Mouse (Mus musculus) mouse trophoblast stem cell (cell line): ENCODE measurements around the gene Atxn7l3.
"Not testable (repeated sequence)": the region's sequence is repeated elsewhere in the genome, so short reads cannot be mapped to it uniquely, and the experiment has no call there.

Experiments
- in situ Hi-C, 2 experiments: fragments of 300-500 bp; cut with MseI, MboI; formaldehyde crosslinking; loops; 2 replicates in 1 of 2; 3 replicates in 1 of 2; pipeline ENCODE4 v1.15.1; 2025

Gene Atxn7l3

DNA sequence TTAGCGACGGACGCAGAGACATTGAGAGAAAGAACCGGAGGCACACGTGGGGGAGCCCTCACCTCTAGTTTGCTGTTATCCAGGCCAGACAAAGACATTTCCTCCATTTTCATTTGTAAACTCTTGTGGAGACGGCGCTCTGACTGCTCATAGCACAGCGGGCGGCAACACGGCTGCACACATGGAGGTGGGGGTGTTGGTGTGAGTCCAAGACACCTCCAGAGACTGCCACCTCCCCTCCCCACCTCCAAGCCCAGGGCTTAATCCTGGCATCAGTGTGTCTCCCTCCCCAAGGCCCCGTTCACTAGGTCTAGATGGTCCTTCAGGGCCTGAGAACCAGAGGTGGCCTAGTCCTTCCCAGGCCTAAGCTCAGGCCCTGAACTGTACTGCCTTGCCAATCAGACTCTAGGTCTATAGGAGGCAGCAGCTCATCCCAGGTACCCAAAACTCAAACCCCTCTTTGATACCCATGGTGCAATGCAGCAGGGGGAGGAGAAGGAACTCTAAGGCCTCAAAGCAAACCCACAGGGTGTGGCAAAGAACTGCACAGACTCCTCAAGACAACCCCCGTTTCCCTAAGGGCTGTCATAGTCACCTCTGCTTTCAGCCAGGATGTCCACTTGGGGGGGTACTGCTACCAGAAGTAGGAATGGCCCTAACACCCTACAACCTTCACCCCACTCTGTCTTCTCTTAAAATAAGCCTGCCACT is 1.4 kb downstream of the Atxn7l3 start:
- in situ Hi-C loops = no loop called here

DNA sequence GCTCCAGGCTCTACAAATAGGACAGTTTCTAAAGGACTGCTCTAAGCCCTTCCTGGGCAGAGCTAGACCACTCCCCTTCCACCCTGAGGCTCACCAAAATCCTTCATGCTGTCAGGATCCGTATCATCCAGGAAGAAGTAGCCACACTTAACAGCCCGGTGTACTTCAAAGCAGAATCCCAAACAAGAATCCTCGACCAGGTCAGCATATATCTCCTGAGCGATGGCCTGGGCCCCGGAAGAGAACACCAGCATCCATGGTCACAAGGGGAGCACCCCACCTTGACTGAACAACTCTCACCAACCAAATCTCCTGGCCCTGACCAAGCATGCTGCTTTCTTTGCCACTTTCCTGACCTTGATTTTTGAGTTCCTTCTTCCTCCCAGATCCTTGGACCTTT is 2.0 kb downstream of the Atxn7l3 start:
- in situ Hi-C loops = no loop called here

DNA sequence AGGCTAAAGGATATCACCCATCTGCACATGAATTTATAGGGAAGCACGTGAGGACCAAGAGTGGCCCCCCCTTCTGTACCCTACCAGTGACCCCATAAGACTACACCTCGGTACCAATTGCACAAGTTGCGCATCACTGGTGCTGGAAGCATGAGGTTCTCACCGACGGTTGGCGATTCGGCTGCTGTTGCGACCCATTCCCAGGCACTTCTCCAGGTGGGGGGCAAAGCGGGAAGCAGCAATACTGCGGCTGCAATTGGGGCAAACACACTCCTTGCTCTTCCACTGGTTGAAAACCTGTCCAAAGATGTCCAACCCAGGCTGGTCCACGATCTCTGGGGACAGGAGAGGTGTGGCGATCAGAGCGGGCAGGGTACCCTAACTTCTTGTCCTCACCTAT is 2.5 kb downstream of the Atxn7l3 start:
- in situ Hi-C loops = no loop called here

DNA sequence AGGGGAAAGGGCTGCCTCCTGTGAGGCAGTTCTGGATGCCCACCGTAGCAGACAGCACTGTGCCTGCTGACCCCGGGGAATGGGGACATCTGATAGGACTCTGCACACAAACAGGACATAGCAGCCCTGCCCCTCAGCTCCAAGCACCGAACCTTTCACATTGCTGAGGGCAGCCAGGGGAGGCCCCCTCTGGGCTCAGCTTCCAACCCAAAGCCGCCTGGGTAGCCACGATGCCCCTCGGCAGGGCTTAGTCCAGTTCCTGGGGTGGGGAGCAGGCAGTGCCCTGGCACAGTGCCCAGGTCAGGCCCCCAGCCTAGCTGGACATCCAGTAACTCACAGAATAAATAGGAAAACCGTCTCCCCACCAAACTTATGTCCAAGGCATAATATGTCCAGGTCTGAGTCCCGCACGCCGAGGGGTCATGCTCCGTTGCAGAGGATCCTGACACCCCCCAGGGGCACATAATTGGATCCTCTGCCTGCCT is 5.3 kb downstream of the Atxn7l3 start:
- in situ Hi-C loops = no loop called here

DNA sequence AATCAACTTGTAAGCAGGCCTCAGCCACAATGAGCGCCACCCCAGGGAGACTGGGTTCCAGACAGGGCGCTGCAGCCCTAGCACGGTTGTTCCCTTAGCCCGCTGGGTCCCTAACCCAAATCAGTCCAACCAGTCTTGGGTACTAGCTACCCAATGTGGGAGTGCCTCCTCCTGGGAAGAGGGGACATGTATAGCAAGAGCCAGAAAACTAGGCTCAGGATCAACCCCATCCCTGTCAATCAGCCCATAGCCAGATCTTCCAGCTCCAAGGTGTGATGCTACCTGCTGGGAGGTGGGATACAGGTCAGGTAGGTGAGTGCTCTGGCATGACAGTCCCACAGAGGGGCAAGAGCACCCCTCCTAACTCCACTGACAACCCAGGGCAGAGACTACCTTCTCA is 6.3 kb downstream of the Atxn7l3 start:
- in situ Hi-C loops = no loop called here

DNA sequence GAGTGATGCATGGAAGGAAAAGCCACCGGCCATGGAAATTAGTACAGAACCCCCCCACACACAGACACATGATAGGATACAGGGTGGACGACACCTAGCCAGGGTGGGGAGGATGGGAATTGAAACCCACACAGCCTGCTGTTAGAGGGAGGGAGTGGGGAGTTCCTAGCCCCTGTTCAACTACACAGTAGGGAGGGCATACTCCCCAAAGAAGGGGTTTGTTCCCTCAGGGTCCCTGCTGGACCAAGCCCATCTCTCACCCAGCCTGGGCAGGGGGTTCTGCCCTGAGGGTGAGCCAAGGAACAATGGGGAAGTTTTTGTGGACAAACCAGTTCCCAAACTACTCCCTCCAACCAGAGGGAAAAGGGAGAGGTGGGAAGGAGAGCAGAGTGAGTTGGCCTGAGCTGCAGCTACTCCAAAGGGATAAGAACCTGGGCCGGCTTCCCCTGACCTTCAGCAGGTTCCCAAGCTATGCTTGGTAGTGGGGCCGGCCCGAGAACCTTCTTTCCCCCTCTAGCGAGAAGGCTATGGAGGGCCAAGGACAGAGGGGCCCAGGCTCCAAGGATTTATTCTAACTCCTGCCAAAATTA is 6.8 kb downstream of the Atxn7l3 start:
- in situ Hi-C loops = no loop called here

DNA sequence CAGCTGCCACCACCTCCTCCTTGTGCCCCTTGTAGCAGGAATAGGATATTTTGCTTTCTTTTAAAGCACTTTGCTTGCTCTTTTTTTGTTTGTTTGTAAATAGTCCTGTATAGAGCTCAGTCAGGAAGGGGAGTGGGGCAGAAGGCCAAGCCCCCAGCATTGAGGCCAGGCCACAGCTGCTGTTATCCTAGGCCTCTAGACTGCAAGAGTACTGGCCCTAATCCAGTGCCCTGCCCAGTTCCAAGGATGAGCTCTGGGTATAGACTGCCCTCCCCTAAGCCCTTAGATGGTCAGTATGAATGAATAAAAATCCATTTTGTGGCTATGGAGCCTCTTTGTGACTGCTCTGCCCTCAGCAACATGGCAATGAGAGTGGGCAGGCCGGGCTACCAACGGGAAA is 7.5 kb downstream of the Atxn7l3 start:
- in situ Hi-C loops = no loop called here

DNA sequence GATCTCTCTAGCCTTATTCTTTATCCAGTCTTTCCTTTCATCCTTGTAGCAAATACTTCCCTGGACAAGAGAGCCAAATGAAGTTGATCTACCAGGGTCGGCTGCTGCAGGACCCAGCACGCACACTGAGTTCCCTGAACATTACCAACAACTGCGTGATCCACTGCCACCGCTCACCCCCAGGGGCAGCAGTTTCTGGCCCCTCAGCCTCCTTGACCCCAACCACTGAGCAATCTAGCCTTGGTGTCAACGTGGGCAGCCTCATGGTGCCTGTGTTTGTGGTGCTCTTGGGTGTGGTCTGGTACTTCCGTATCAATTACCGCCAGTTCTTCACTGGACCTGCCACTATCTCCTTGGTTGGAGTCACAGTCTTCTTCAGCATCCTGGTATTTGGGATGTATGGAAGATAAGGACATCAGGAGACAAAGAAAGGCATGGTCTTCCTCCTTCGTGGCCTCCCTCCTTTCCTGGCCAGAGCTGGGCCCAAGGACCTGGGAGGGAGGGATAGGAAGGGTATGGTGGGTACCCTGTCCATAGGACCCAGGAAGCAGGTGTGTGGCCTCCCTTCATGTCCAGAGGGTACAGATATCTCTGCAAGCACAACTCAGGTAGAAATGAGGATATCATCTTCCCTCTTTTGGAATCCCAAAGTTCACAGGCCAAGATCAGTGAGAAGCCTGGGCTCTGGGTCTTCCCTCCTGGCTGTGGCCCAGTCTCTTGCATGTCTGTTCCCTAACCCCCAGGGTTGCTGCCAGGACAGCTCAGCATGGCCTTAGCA is 8.2 kb downstream of the Atxn7l3 start:
- in situ Hi-C loops = no loop called here

DNA sequence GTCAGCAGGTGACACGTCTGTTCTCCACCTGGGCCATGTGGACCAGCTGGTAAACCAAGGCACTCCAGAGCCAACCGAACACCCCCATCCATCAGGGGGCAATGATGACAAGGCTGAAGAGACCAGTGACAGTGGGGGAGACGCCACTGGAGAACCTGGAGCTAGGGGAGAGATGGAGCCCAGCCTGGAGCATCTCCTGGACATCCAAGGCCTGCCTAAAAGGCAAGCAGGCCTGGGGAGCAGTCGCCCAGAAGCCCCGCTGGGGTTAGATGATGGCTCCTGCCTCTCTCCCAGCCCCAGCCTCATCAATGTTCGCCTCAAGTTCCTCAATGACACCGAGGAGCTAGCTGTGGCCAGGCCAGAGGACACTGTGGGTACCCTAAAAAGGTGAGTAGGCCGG is 8.9 kb downstream of the Atxn7l3 start:
- in situ Hi-C loops = no loop called here

DNA sequence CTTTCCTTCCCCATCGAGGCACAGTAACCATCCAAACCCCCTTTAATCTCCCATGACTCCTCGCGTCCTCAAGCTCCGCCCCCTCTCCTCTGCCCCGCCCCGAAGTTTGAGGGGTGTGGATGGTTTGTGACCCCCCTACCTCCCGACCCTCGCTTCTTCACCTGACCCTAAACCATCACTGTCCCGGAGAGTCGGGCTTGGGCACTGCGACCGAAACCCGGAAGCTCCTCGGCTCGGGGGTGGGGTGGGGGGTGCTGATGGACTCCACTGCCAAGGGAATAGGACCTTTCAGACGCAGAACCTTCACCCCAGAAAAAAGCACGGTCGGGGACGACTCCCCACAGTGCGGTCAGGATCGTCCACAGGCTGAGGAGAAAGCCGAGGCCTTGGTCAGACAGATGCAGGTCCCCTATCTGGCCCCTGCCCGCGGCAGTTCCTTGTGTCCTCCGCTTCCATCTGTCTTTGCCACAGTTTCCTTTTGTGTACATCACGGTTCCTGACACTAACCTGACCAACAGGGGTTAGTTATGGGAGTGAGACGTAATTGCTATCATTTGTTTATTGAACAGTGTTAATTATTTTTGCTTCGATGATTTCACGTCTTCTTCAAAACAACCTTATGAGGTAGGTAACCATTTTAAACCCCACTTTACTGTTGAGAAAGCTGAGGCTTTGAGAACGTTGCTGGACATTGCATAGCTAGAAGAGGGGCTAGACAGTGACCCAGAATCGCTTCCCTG is 11.2 kb downstream of the Atxn7l3 start:
- in situ Hi-C loops = no loop called here

DNA sequence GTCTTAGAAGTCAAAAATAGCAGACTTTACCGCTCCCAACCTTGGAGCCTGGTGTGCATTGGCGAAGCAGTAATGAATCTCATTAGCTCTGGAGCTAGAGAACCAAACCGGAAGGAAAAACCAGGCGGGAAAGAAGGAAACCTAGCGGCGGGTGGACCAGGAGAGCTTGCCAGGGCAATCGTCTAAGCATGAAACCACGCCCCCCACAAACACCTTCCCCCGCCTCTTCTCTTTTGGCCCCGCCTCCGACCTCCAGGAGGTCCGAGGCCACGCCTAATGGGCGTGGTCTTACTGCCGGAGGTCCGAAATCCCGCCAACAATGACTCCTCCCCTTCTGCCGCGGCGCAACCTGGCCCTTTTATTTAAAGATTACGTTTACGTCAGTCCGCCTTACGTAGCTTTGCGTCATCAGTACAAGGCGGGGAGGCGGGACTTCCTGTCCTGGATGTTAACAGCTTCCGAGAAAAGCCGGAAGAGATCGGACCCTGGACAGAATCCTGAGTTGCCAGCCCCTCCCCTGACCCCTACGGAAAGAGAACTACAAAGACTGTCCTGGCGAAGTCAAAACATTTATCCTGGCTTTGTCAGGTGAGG is 11.8 kb downstream of the Atxn7l3 start, which contains the start of gene Tmub2:
Gene Tmub2 (plus strand): TSS at position 431 of the 594 bp plus-strand sequence.
- in situ Hi-C loops = no loop called here

DNA sequence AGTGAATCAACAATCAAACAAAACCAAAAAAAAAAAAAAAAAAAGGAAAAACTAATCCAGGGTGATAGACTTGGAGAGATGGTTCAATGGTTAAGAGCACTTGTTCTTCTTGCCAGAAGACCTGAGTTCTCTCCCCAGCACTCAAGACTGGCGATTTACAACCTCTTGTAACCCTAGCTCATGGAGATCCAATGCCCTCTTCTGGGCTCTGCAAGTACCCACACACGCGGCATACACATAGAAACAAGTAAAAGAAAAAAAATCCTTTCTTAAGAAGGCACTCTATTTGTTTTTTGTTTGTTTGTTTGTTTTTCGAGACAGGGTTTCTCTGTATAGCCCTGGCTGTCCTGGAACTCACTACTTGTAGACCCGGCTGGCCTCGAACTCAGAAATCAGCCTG is 12.5 kb downstream of the Atxn7l3 start:
- in situ Hi-C loops = no loop called here

DNA sequence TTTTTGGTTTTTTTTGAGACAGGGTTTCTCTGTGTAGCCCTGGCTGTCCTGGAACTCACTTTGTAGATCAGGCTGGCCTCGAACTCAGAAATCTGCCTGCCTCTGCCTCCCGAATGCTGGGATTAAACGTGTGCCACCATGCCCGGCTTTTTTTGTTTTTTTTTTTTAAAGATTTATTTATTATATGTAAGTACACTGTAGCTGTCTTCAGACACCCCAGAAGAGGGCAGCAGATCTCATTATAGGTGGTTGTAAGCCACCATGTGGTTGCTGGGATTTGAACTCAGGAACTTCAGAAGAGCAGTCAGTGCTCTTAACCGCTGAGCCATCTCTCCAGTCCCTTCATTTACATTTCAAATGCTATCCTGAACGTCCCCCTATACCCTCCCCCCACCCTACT is 16.2 kb downstream of the Atxn7l3 start:
- in situ Hi-C loops = not testable (repeated sequence)

DNA sequence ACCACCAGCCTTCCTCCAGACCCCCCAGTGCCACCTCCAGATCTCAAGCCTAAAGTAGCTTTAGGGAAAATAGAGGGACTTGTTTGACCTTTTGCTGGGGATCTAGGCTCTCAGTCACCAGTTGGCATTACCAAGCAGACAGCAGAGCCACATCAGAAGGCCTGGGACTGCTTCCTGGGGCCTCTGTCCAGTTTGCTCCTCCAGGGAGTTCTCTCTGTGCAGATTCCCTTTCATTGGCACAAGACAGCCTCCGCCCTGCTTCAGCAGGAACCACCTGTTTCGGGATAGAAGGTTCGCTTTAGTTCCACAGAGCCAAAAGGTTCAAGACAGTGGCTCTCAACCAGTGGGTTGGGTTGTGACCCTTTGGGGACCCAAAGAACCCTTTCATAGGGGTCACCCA is 16.8 kb downstream of the Atxn7l3 start:
- in situ Hi-C loops = no loop called here

DNA sequence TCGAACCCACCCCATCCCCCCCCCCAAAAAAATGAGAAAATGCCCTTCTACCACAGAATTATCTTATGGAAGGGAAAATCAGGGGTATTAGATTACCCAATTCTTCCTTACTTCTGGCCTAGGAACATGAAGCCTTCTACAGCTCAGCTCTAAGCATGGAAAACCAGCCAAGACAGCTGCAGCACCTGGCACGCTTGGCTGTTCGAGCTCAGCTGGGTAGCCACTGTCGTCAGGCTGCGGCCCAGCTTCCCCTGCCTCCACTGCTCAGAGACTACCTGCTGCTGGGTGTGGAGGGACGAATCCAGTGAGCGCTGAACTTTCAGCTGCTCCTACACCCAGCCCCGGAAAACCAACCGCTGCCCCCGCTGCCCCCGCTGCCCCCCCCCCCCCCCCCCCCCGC is 18.7 kb downstream of the Atxn7l3 start:
- in situ Hi-C loops = no loop called here

DNA sequence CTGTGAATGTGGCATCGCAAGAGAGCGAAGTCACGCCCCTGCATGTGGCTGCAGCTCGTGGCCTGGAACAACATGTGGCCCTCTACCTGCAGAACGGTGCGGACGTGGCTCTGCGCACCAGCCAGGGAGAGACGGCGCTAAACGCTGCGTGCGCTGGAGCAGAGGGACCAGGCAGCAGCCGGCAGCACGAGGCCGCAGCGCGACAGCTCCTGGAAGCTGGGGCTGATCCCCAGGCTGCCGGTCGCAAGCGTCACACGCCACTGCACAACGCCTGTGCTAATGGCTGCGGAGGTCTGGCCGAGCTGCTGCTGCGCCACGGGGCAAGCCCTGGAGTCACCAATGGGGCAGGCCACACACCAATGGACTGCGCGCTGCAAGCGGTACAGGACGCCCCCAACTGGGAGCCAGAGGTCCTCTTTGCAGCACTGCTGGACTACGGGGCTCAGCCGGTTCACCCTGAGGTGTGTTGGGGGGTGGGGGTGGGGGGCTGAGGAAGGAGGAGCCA is 20.0 kb downstream of the Atxn7l3 start:
- in situ Hi-C loops = no loop called here

DNA sequence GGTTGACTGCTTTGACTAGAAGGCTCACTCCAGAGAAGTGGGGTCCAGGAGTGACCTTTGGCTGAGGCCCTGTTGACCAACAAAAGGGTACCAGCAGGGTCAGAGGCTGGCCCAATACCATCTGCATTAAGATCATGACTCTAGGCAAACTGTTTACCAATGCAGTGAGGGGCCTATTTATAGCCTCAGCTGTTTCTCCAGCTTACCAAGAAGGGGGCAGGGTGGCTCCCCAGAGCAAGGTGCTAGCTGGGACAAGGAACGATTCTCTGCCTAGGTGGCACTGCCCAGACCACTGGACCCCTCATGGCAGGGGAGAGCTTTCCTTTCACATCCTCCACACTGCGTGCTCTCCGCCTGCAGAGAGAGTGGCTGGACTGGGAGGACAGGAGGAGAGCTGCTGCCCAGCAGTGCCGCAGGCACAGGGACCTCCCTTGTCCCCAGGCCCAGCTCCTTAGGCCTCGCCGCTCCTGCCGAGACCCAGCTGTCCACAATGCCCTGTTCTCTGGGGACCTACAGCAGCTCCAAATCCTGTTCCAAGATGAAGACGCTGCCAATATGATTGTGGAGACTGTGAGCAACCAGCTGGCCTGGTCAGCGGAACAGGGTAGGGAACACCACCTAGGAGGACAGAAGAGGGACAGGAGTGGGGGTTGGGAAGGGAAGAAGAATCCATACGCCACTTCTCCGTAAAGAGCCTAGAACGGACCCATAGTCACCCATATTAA is 27.7 kb downstream of the Atxn7l3 start, which contains the start of gene Asb16:
Gene Asb16 (plus strand): TSS at position 224 of the 725 bp plus-strand sequence.
- in situ Hi-C loops = no loop called here

DNA sequence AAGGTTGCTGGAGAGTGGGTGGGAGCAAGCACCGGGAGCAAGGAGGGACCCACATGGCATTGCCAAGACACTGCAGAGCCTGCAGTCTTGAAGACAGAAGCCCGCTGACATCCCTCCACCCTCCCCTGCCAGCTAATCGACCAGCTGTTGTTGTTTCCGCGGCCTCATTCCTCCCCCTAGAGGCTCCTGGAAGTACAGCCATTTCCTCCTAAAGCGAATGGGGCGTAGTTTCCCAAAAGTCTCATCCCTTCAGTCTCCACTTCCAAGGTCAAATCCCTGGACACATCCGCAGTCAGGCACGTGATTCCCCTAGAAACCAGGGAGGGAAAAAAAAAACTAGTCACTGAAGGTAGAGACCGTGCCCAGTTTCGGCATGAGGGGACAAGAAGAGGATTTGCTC is 29.0 kb downstream of the Atxn7l3 start:
- in situ Hi-C loops = no loop called here

DNA sequence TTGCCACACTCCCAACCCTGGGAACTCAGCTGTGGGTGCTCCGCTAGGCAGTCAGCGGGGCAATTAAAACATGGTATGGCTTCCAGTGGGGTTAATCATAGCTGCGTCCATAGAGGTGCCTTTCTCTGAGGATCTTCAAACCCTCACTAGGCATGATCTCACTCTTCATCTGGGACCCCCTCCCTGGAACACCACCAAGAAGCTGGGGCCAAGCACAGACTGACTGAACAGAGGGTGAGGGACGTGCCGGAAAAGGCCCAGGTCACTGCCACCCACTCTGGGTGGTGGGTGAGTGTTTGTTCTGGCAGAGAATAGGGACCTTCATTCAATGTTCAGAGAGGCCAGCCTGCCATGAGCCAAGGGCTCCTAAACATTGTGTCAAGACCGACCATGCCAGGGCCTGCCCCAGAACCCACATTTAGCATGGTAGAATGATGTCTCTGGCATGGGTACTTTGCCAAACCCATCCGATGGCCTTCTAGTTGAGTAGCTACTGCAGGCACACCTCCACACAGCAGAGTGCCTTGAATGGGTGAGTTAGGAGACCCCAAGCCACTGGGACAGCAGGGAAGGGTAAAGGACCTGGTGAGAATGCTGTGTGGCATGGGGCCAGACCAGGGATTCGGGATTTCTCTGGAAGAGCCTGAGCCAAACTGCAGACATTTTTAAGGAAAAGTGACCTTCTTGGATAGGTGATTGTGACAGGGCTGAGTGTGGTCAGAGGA is 29.6 kb downstream of the Atxn7l3 start:
- in situ Hi-C loops = no loop called here

DNA sequence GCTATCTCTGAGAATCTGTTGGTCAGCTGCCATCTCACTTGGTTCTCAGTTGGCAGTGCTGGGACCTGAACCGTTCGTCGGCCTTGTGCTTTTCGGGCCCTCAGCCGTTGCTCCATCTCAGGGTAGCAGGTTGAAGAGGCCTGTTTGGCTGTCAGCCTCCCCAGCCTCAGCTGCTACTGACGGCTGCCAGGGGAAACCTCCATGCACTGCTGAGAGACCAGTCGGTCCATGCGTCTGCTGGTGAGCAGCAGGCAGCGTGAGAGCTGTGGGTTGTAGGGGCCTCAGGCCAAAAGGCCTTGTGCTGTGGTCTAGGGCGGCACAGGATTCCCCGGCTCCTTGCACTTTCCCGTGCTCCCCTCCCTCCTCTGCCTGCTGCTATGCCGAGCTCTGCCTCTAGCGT is 30.6 kb downstream of the Atxn7l3 start:
- in situ Hi-C loops = no loop called here
